Mouse (Mus musculus): ENCODE measurements around the gene Olfr914.

Gene Olfr914

GRCm38 (mm10) chr9:38604802-38605201, at the start of gene Olfr914:
Gene Olfr914 (plus strand): TSS chr9:38605102.
- no peak for DNase-seq (ENCODE audit: low read depth, low spot score)

GRCm38 (mm10) chr9:38579878-38580277, 25.0 kb upstream of the Olfr914 start, which contains the start of gene Olfr912:
Gene Olfr912 (plus strand): TSS chr9:38580178.
- no peak for DNase-seq (ENCODE audit: low read depth, low spot score)

- DNase-seq (ENCODE audit: low read depth, low spot score): no peak
These were observed 13.8 kb upstream of the Olfr914 start for GRCm38 (mm10) chr9:38591056-38591455.

- DNase-seq (ENCODE audit: low read depth, low spot score): no peak
These were observed 12.4 kb upstream of the Olfr914 start, which contains the start of gene Olfr913 for GRCm38 (mm10) chr9:38592459-38592858. Gene Olfr913 (plus strand): TSS chr9:38592759.

DNA sequence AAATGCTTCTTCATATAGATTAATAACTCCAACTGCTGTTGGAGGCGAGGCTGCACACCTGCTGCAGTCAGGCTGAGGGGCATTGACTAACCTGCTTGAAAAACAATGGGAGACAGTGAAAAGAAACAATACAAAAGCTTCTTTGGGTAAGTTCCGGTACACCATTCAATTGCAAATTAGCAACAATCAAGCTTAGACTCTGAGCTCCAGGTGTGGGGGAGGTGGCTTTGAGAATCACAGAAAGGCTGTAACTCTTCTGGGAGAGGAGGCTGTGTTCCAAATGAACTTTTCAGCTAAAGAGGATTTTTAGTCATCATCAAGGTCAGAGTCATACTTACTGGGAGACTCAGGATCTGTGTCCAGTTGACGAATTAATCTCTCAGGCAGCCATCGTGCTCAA, 27.5 kb downstream of the Olfr914 start:
- DNase-seq (ENCODE audit: low read depth, low spot score): no peak

DNA sequence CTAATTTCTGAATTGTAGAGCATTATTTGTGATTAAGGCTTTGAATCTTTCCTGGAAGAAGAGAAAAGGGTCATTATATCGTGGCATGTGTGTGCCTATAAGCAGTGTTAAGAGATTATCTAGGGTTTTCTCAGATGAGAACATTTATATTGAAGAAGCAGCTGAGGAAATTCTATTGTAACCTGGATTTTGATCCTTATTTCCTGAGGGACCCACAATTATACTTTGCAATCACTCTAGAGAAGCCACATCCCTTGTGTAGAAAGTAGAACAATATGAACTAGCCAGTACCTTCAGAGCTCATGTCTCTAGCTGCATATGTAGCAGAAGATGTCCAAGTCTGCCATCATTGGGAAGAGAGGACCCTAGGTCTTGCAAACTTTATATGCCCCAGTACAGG, 54.9 kb downstream of the Olfr914 start, which contains the start of gene Olfr916:
Olfr916 (minus strand) TSS at position 101 of the 400 bp plus-strand sequence.
- DNase-seq (ENCODE audit: low read depth, low spot score): no peak
